Mouse (Mus musculus): ENCODE results near the gene Phxr2. TPM values are rescaled to one million over a fixed set of nuclear protein-coding genes. Genes with fewer than 3 reads are reported as not detected.

Phxr2 gene
- polyA plus RNA-seq, 1 experiment from 2014 or later: not detected

DNA sequence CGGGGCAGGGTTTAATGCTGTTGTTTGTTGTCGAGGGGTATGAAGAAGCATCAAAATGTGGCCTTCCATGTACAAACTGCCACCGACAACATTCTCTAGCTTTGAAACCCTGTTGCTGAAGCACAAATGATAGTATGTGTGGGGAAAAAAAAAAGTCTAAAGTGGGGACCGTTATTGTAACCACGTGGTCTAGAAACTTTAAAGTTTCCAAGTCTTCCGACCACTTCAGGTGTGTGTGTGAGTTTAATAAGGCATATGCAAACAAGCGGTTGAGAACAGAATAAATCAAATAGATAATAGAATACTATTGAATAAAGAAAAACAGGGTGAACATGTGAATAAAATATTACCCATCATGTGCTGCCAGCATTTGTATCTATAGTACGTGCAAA lies 19.8 kb downstream of the Phxr2 start:
- H3K4me1 ChIP-seq (ENCODE audit: control insufficient read depth, insufficient read depth, low read length): no peaks in the 10 kb centered on the region
- no peak overlapping the region; the same call in 1 of the 2 replicates for H3K27ac ChIP-seq (replicated peaks; ENCODE audit: low read depth, low read length)
- DNase-seq (ENCODE audit: low spot score) (no peak), ATAC-seq (replicated peaks; ENCODE audit: insufficient number of reproducible peaks, low FRiP score, low TSS enrichment, low read depth) (no peak)
- H3K27me3 ChIP-seq (ENCODE audit: control insufficient read depth, insufficient read depth, low read length): no peaks in the 10 kb centered on the region
- 33% methylated on average over 8 of the region's 8 CpGs for WGBS
- peak overlapping the region; percentile 90; the same call in 1 of the 2 replicates for H3K9ac ChIP-seq (replicated peaks; ENCODE audit: low read length)
- H3K4me2 ChIP-seq (ENCODE audit: low read depth, low read length): peak overlapping the region; percentile 26
- no peaks in the 10 kb centered on the region for H3K9me3 ChIP-seq (replicated peaks; ENCODE audit: control insufficient read depth, low read length)
- peaks cover 3% of the 10 kb centered on the region for H3K36me3 ChIP-seq (replicated peaks; ENCODE audit: control insufficient read depth, insufficient read depth, low read depth, low read length)
- H3K4me3 ChIP-seq (ENCODE audit: low read depth, low read length): peak overlapping the region; percentile 97

DNA sequence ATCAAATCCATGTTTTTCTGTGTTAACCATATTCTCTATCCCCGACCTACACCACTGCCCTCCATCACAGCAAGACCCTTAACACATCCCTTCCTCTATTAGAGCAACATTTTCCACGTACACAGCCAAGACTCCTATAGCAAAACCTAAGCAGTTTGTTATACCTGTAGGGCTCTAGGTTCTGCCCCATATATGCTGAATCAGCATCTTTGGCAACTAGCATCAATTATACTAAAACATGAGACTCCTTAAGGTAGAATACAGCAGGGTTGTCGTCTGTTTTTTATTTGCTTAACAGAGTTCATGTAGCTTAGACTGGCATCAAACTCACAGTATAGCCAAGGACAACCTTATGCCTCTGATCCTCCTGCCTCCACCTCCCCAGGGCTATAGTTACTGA lies 20.6 kb downstream of the Phxr2 start:
- H3K36me3 ChIP-seq (replicated peaks; ENCODE audit: control insufficient read depth, insufficient read depth, low read depth, low read length): peaks cover 3% of the 10 kb centered on the region
- no peak overlapping the region for H3K9ac ChIP-seq (replicated peaks; ENCODE audit: low read length)
- H3K9me3 ChIP-seq (replicated peaks; ENCODE audit: control insufficient read depth, low read length): no peaks in the 10 kb centered on the region
- no peak overlapping the region for H3K27ac ChIP-seq (replicated peaks; ENCODE audit: low read depth, low read length)
- no peak overlapping the region for H3K4me2 ChIP-seq (ENCODE audit: low read depth, low read length)
- no peaks in the 10 kb centered on the region for H3K4me1 ChIP-seq (ENCODE audit: control insufficient read depth, insufficient read depth, low read length)
- 79% methylated on average over 3 of the region's 3 CpGs for WGBS
- DNase-seq (ENCODE audit: low spot score): no peak
- no peak for ATAC-seq (replicated peaks; ENCODE audit: insufficient number of reproducible peaks, low FRiP score, low TSS enrichment, low read depth)
- no peaks in the 10 kb centered on the region for H3K27me3 ChIP-seq (ENCODE audit: control insufficient read depth, insufficient read depth, low read length)
- no peak overlapping the region for H3K4me3 ChIP-seq (ENCODE audit: low read depth, low read length)

DNA sequence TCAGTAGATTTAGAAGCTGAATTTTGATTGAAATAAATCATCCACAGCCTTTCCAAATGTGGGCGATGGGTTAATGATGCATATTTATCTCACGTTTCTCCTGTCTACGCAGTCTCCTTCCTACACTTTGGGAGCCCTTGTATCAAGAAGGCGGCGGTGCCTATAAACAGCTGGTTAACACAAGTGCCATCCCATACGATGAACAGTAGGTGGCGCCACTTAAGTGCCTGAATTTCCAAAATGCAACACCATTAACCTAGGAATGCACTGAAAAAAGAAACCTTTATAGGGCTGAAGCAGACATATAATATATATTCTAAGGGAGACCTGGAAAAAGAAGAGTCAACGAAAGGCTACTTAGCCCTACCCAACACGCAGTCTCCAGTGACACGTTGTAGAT lies 28.8 kb downstream of the Phxr2 start:
- 73% methylated on average over 10 of the region's 10 CpGs for WGBS
- Histone ChIP-seq H3K27me3 (ENCODE audit: control insufficient read depth, insufficient read depth, low read length) (no peaks in the 10 kb centered on the region), H3K4me3 (ENCODE audit: low read depth, low read length) (no peak overlapping the region), H3K27ac (replicated peaks; ENCODE audit: low read depth, low read length) (no peak overlapping the region), H3K4me2 (ENCODE audit: low read depth, low read length) (no peak overlapping the region), H3K9ac (replicated peaks; ENCODE audit: low read length) (no peak overlapping the region), H3K9me3 (replicated peaks; ENCODE audit: control insufficient read depth, low read length) (no peaks in the 10 kb centered on the region), H3K36me3 (replicated peaks; ENCODE audit: control insufficient read depth, insufficient read depth, low read depth, low read length) (no peaks in the 10 kb centered on the region), H3K4me1 (ENCODE audit: control insufficient read depth, insufficient read depth, low read length) (no peaks in the 10 kb centered on the region)
- no peak for ATAC-seq (replicated peaks; ENCODE audit: insufficient number of reproducible peaks, low FRiP score, low TSS enrichment, low read depth)
- peak; percentile 54 for DNase-seq (ENCODE audit: low spot score)

DNA sequence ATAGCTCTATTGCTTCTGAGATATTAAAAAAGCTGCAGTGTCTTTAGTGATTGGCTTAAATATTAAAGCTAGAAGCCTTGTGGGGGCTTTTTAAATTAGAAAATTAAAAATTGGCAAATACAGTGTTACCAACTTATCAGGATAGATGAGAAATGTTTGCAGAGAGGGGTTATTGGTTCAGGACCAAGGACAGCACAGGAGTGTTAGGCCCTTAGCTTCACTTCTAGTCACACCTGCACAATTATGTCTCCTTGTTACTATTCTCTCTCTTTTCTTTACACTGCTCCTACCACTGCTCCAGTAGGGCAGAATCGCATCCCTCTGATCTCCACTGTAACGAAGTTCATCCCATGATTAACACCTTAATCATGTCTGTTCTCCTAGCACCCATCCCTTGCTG lies 31.0 kb downstream of the Phxr2 start:
- no peak overlapping the region for H3K4me2 ChIP-seq (ENCODE audit: low read depth, low read length)
- no peaks in the 10 kb centered on the region for H3K4me1 ChIP-seq (ENCODE audit: control insufficient read depth, insufficient read depth, low read length)
- no peaks in the 10 kb centered on the region for H3K36me3 ChIP-seq (replicated peaks; ENCODE audit: control insufficient read depth, insufficient read depth, low read depth, low read length)
- H3K27me3 ChIP-seq (ENCODE audit: control insufficient read depth, insufficient read depth, low read length): no peaks in the 10 kb centered on the region
- ATAC-seq (replicated peaks; ENCODE audit: insufficient number of reproducible peaks, low FRiP score, low TSS enrichment, low read depth) (no peak), DNase-seq (ENCODE audit: low spot score) (peak; percentile 64)
- no peak overlapping the region for H3K4me3 ChIP-seq (ENCODE audit: low read depth, low read length)
- WGBS: 63% methylated on average over 2 of the region's 2 CpGs
- H3K27ac ChIP-seq (replicated peaks; ENCODE audit: low read depth, low read length): no peak overlapping the region
- H3K9me3 ChIP-seq (replicated peaks; ENCODE audit: control insufficient read depth, low read length): no peaks in the 10 kb centered on the region
- H3K9ac ChIP-seq (replicated peaks; ENCODE audit: low read length): no peak overlapping the region

DNA sequence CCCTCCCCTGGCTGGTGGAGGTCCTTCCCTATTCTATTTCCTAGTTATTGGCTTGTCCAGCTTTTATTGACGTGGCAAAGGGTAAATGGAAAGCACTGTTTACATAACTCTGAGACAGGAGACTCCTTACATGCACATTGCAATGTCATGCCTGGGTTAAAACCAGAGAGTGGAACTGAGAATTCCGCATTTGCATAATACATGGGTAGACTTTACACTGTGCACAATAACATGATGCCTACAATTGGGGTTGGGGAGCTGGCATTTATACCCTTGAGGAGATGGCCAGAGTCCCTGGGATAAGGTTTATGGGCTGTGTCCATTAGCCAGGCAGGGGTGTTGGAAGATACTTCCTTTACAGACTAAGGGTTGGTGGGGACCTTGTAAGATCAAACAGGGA lies 32.8 kb downstream of the Phxr2 start:
- WGBS: 62% methylated on average over 2 of the region's 2 CpGs
- ATAC-seq (replicated peaks; ENCODE audit: insufficient number of reproducible peaks, low FRiP score, low TSS enrichment, low read depth): no peak
- H3K4me2 ChIP-seq (ENCODE audit: low read depth, low read length): no peak overlapping the region

DNA sequence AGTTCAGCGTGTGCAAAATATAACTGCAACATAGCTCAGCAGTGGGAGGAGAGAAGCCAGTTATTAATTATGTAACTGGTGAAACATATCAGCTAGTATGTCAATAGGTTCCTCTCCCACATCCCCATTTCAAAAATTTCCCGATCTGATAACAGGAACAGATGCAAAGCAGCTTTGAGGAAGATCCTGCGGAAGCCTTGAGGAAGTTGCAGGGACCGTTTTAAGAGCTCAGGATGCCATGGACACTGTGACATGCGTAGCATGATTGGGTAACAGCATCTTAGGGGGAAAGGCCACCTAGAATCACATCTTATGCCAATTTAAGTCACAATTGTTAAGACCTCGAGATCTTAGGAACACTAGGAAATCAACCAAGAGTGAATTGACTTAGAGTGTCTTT lies 36.2 kb downstream of the Phxr2 start:
- H3K4me2 ChIP-seq (ENCODE audit: low read depth, low read length): no peak overlapping the region
- H3K27ac ChIP-seq (replicated peaks; ENCODE audit: low read depth, low read length): no peak overlapping the region
- H3K36me3 ChIP-seq (replicated peaks; ENCODE audit: control insufficient read depth, insufficient read depth, low read depth, low read length): no peaks in the 10 kb centered on the region
- no peak overlapping the region for H3K9ac ChIP-seq (replicated peaks; ENCODE audit: low read length)
- no peaks in the 10 kb centered on the region for H3K27me3 ChIP-seq (ENCODE audit: control insufficient read depth, insufficient read depth, low read length)
- WGBS: 82% methylated on average over 6 of the region's 6 CpGs
- ATAC-seq (replicated peaks; ENCODE audit: insufficient number of reproducible peaks, low FRiP score, low TSS enrichment, low read depth) (no peak), DNase-seq (ENCODE audit: low spot score) (no peak)
- no peaks in the 10 kb centered on the region for H3K9me3 ChIP-seq (replicated peaks; ENCODE audit: control insufficient read depth, low read length)
- H3K4me1 ChIP-seq (ENCODE audit: control insufficient read depth, insufficient read depth, low read length): no peaks in the 10 kb centered on the region
- no peak overlapping the region for H3K4me3 ChIP-seq (ENCODE audit: low read depth, low read length)

More for the DNA sequence above, 32.8 kb downstream of the Phxr2 start:
- Histone ChIP-seq H3K36me3 (replicated peaks; ENCODE audit: control insufficient read depth, insufficient read depth, low read depth, low read length) (no peaks in the 10 kb centered on the region), H3K4me1 (ENCODE audit: control insufficient read depth, insufficient read depth, low read length) (no peaks in the 10 kb centered on the region), H3K9me3 (replicated peaks; ENCODE audit: control insufficient read depth, low read length) (no peaks in the 10 kb centered on the region), H3K27ac (replicated peaks; ENCODE audit: low read depth, low read length) (no peak overlapping the region), H3K27me3 (ENCODE audit: control insufficient read depth, insufficient read depth, low read length) (no peaks in the 10 kb centered on the region), H3K9ac (replicated peaks; ENCODE audit: low read length) (no peak overlapping the region), H3K4me3 (ENCODE audit: low read depth, low read length) (no peak overlapping the region)
- DNase-seq (ENCODE audit: low spot score): no peak

DNA sequence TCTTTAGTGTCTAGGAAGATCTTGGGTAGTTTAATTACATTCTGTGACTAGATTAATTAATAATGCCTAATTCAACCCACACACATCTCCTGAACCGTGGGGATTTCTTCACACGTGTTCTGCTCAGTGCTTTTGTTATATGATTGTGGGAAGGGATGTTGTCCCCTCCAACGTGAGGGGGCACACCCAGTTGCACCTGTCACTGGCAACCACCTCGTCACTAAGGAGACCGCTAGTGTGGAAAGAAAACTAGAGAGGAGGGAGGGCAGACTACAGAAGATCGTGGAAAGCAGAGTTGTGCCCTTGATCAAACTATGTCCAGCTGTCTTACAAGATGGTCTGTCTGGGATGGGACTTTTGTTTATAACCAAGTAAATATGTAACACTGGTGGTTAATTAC lies 40.1 kb downstream of the Phxr2 start:
- H3K36me3 ChIP-seq (replicated peaks; ENCODE audit: control insufficient read depth, insufficient read depth, low read depth, low read length): no peaks in the 10 kb centered on the region
- no peak overlapping the region for H3K27ac ChIP-seq (replicated peaks; ENCODE audit: low read depth, low read length)
- ATAC-seq (replicated peaks; ENCODE audit: insufficient number of reproducible peaks, low FRiP score, low TSS enrichment, low read depth) (no peak), DNase-seq (ENCODE audit: low spot score) (no peak)
- no peak overlapping the region for H3K4me3 ChIP-seq (ENCODE audit: low read depth, low read length)
- no peak overlapping the region for H3K4me2 ChIP-seq (ENCODE audit: low read depth, low read length)
- H3K9ac ChIP-seq (replicated peaks; ENCODE audit: low read length): no peak overlapping the region
- H3K4me1 ChIP-seq (ENCODE audit: control insufficient read depth, insufficient read depth, low read length): no peaks in the 10 kb centered on the region
- WGBS: 70% methylated on average over 6 of the region's 6 CpGs
- no peaks in the 10 kb centered on the region for H3K27me3 ChIP-seq (ENCODE audit: control insufficient read depth, insufficient read depth, low read length)
- H3K9me3 ChIP-seq (replicated peaks; ENCODE audit: control insufficient read depth, low read length): no peaks in the 10 kb centered on the region

DNA sequence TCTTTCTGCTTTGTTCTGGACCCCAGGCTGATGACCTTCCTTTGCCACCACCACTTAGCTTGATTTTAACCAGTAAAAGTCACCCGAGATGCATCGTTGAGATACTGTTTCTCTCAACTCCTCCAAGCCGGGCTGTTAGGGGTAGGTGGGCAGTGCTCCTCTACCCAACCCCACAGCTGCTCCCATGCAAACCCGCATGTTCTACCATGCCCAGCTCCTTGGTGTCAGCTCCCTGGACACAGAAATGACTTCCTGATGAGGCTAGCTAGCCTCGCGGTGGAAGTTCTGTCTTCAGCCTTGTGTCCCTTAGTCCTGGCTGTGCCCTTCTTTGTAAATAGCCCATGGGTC lies 40.9 kb downstream of the Phxr2 start:
- H3K4me2 ChIP-seq (ENCODE audit: low read depth, low read length): no peak overlapping the region
- WGBS: 55% methylated on average over 6 of the region's 6 CpGs
- H3K4me3 ChIP-seq (ENCODE audit: low read depth, low read length): no peak overlapping the region
- H3K36me3 ChIP-seq (replicated peaks; ENCODE audit: control insufficient read depth, insufficient read depth, low read depth, low read length): no peaks in the 10 kb centered on the region
- no peak overlapping the region for H3K9ac ChIP-seq (replicated peaks; ENCODE audit: low read length)
- no peaks in the 10 kb centered on the region for H3K9me3 ChIP-seq (replicated peaks; ENCODE audit: control insufficient read depth, low read length)
- DNase-seq (ENCODE audit: low spot score) (no peak), ATAC-seq (replicated peaks; ENCODE audit: insufficient number of reproducible peaks, low FRiP score, low TSS enrichment, low read depth) (no peak; the same call in 1 of the 2 replicates)
- H3K27ac ChIP-seq (replicated peaks; ENCODE audit: low read depth, low read length): no peak overlapping the region
- H3K27me3 ChIP-seq (ENCODE audit: control insufficient read depth, insufficient read depth, low read length): no peaks in the 10 kb centered on the region
- no peaks in the 10 kb centered on the region for H3K4me1 ChIP-seq (ENCODE audit: control insufficient read depth, insufficient read depth, low read length)

Measured in embryonic facial prominence, embryonic 11.5 days (tissue).